Mouse (Mus musculus) limb, embryonic 15.5 days (tissue): ENCODE measurements around the gene Ddah1. TPM values are rescaled to one million over a fixed set of nuclear protein-coding genes. Genes with fewer than 3 reads are reported as not detected.
"Not testable (repeated sequence)": the region's sequence is repeated elsewhere in the genome, so short reads cannot be mapped to it uniquely, and the experiment has no call there.

Experiments
- ATAC-seq: fragments of 200-750 bp; cut with Nextera tagmentation; 2 replicates; pipeline ENCODE4 v1.8.0; 2017; ENCODE audit warnings: low read depth, moderate TSS enrichment; ENCODE audit not compliant: insufficient number of reproducible peaks, low FRiP score, low TSS enrichment
- H3K27ac ChIP-seq: fragments of 300-500 bp; sonication (generic); 2 replicates; pipeline ENCODE4 v1.5.1; 2015; ENCODE audit warnings: moderate library complexity, mild to moderate bottlenecking, inconsistent platforms
- H3K27me3 ChIP-seq: fragments of 300-500 bp; sonication (generic); 2 replicates; pipeline ENCODE4 v1.6.1; 2015; ENCODE audit warnings: inconsistent platforms
- H3K36me3 ChIP-seq: fragments of 300-500 bp; sonication (generic); 2 replicates; pipeline ENCODE4 v1.6.1; 2015; ENCODE audit warnings: inconsistent platforms
- H3K4me1 ChIP-seq: fragments of 300-500 bp; sonication (generic); 2 replicates; pipeline ENCODE4 v1.6.1; 2015; ENCODE audit warnings: inconsistent platforms
- H3K4me2 ChIP-seq: fragments of 300-500 bp; sonication (generic); 2 replicates; pipeline ENCODE4 v1.6.1; 2015; ENCODE audit warnings: mild to moderate bottlenecking, inconsistent platforms
- H3K4me3 ChIP-seq: fragments of 300-500 bp; sonication (generic); 2 replicates; pipeline ENCODE4 v1.5.1; 2015; ENCODE audit warnings: mild to moderate bottlenecking, inconsistent platforms
- H3K9ac ChIP-seq: fragments of 300-500 bp; sonication (generic); 2 replicates; pipeline ENCODE4 v1.6.1; 2015; ENCODE audit warnings: inconsistent platforms
- H3K9me3 ChIP-seq: fragments of 300-500 bp; sonication (generic); 2 replicates; pipeline ENCODE4 v1.6.1; 2016; ENCODE audit warnings: inconsistent platforms
- WGBS: fragments of 180-500 bp; shearing (Covaris S2); methylation state at CpG from one replicate; pipeline ENCODE4 v1.1.7; 2015; 5-methylcytosine and 5-hydroxymethylcytosine counted together
- polyA plus RNA-seq: library from polyadenylated mRNA; unstranded; fragments of >200 nt; fragmentation: Nextera tagmentation; extraction: Ambion mirVana; gene quantifications from 2 replicates; pipeline ENCODE4 v1.2.1, GENCODE M21; 2015

The Ddah1 gene
- polyA plus RNA-seq, 1 experiment from 2014 or later = 48.5 TPM

GRCm38 (mm10) chr3:145894131-145894530 is 135.7 kb downstream of the Ddah1 start:
- Histone ChIP-seq H3K27ac (no peak overlapping the region), H3K4me3 (no peak overlapping the region), H3K36me3 (no peaks in the 10 kb centered on the region), H3K4me1 (no peaks in the 10 kb centered on the region), H3K27me3 (no peaks in the 10 kb centered on the region), H3K9me3 (no peaks in the 10 kb centered on the region), H3K9ac (no peak overlapping the region), H3K4me2 (no peak overlapping the region)
- WGBS = 69% methylated on average over 12 of the region's 12 CpGs
- ATAC-seq = no peak

- Histone ChIP-seq H3K27ac (no peak overlapping the region), H3K9ac (no peak overlapping the region), H3K9me3 (no peaks in the 10 kb centered on the region), H3K4me3 (no peak overlapping the region), H3K36me3 (no peaks in the 10 kb centered on the region), H3K4me1 (peaks cover 6% of the 10 kb centered on the region), H3K27me3 (no peaks in the 10 kb centered on the region), H3K4me2 (no peak overlapping the region)
- WGBS = 74% methylated on average over 11 of the region's 11 CpGs
- ATAC-seq = no peak
Observed at GRCm38 (mm10) chr3:145897749-145898148, 139.3 kb downstream of the Ddah1 start.

- no peaks in the 10 kb centered on the region for H3K9me3 ChIP-seq
- no peaks in the 10 kb centered on the region for H3K27me3 ChIP-seq
- no peak overlapping the region for H3K27ac ChIP-seq
- H3K36me3 ChIP-seq = no peaks in the 10 kb centered on the region
- WGBS = 71% methylated on average over 8 of the region's 8 CpGs
- no peak overlapping the region for H3K9ac ChIP-seq
- ATAC-seq = no peak
- no peak overlapping the region for H3K4me3 ChIP-seq
- no peak overlapping the region for H3K4me2 ChIP-seq
- H3K4me1 ChIP-seq = peaks cover 6% of the 10 kb centered on the region
Observed at GRCm38 (mm10) chr3:145899832-145900231, 141.4 kb downstream of the Ddah1 start.

GRCm38 (mm10) chr3:145903530-145903929 is 145.1 kb downstream of the Ddah1 start:
- no peak for ATAC-seq
- Histone ChIP-seq H3K4me1 (peaks cover 6% of the 10 kb centered on the region), H3K4me2 (no peak overlapping the region), H3K27me3 (no peaks in the 10 kb centered on the region), H3K27ac (no peak overlapping the region), H3K9ac (no peak overlapping the region), H3K9me3 (no peaks in the 10 kb centered on the region), H3K36me3 (no peaks in the 10 kb centered on the region), H3K4me3 (no peak overlapping the region)
- WGBS = 85% methylated on average over 8 of the region's 8 CpGs

- Histone ChIP-seq H3K4me1 (no peaks in the 10 kb centered on the region), H3K9me3 (no peaks in the 10 kb centered on the region), H3K27ac (no peak overlapping the region), H3K4me2 (peak overlapping the region; percentile 34), H3K9ac (no peak overlapping the region), H3K36me3 (no peaks in the 10 kb centered on the region), H3K4me3 (no peak overlapping the region), H3K27me3 (no peaks in the 10 kb centered on the region)
- WGBS = 50% methylated on average over 22 of the region's 22 CpGs
- no peak for ATAC-seq
Observed at GRCm38 (mm10) chr3:145904850-145905776, 146.6 kb downstream of the Ddah1 start.

- Histone ChIP-seq H3K4me2 (no peak overlapping the region), H3K9me3 (no peaks in the 10 kb centered on the region), H3K4me1 (no peaks in the 10 kb centered on the region), H3K27ac (no peak overlapping the region), H3K27me3 (no peaks in the 10 kb centered on the region), H3K36me3 (no peaks in the 10 kb centered on the region), H3K9ac (no peak overlapping the region), H3K4me3 (no peak overlapping the region)
- WGBS = 93% methylated on average over 9 of the region's 9 CpGs
- no peak for ATAC-seq
Observed at GRCm38 (mm10) chr3:145906582-145906981, 148.1 kb downstream of the Ddah1 start.

- no peak overlapping the region for H3K4me3 ChIP-seq
- ATAC-seq = no peak
Observed at GRCm38 (mm10) chr3:145912512-145912911, 154.0 kb downstream of the Ddah1 start.

GRCm38 (mm10) chr3:145913263-145913662 is 154.8 kb downstream of the Ddah1 start:
- H3K27me3 ChIP-seq = no peaks in the 10 kb centered on the region
- H3K9ac ChIP-seq = no peak overlapping the region
- H3K4me2 ChIP-seq = no peak overlapping the region
- no peak for ATAC-seq
- 74% methylated on average over 6 of the region's 6 CpGs for WGBS
- H3K27ac ChIP-seq = no peak overlapping the region
- no peaks in the 10 kb centered on the region for H3K4me1 ChIP-seq
- H3K9me3 ChIP-seq = 0 out of 2 replicates have a peak, but pooled peaks cover 2% of the 10 kb centered on the region
- no peak overlapping the region for H3K4me3 ChIP-seq
- H3K36me3 ChIP-seq = no peaks in the 10 kb centered on the region

More at GRCm38 (mm10) chr3:145912512-145912911, 154.0 kb downstream of the Ddah1 start:
- H3K27ac ChIP-seq = no peak overlapping the region
- H3K9ac ChIP-seq = no peak overlapping the region
- no peaks in the 10 kb centered on the region for H3K4me1 ChIP-seq
- H3K9me3 ChIP-seq = no peaks in the 10 kb centered on the region
- H3K36me3 ChIP-seq = no peaks in the 10 kb centered on the region
- H3K27me3 ChIP-seq = no peaks in the 10 kb centered on the region
- H3K4me2 ChIP-seq = no peak overlapping the region
- 74% methylated on average over 7 of the region's 7 CpGs for WGBS

- not testable (repeated sequence) for H3K9me3 ChIP-seq, H3K4me3 ChIP-seq, H3K9ac ChIP-seq, H3K36me3 ChIP-seq, H3K4me2 ChIP-seq, H3K27ac ChIP-seq, ATAC-seq, H3K4me1 ChIP-seq, H3K27me3 ChIP-seq
- WGBS = 77% methylated on average over 7 of the region's 7 CpGs
Observed at GRCm38 (mm10) chr3:145913942-145914341, 155.5 kb downstream of the Ddah1 start.

- H3K4me2 ChIP-seq = no peak overlapping the region
- no peaks in the 10 kb centered on the region for H3K36me3 ChIP-seq
- no peaks in the 10 kb centered on the region for H3K4me1 ChIP-seq
- no peak overlapping the region for H3K9ac ChIP-seq
- H3K4me3 ChIP-seq = no peak overlapping the region
- 0 out of 2 replicates have a peak, but pooled peaks cover 10% of the 10 kb centered on the region for H3K9me3 ChIP-seq
- no peak for ATAC-seq
- WGBS = 88% methylated on average over 5 of the region's 5 CpGs
- H3K27ac ChIP-seq = no peak overlapping the region
- H3K27me3 ChIP-seq = no peaks in the 10 kb centered on the region
Observed at GRCm38 (mm10) chr3:145916374-145916773, 157.9 kb downstream of the Ddah1 start.

GRCm38 (mm10) chr3:145916826-145917225 is 158.4 kb downstream of the Ddah1 start:
- Histone ChIP-seq H3K4me1 (no peaks in the 10 kb centered on the region), H3K4me2 (no peak overlapping the region), H3K9ac (no peak overlapping the region), H3K27me3 (no peaks in the 10 kb centered on the region), H3K4me3 (no peak overlapping the region), H3K9me3 (0 out of 2 replicates have a peak, but pooled peaks cover 10% of the 10 kb centered on the region), H3K27ac (no peak overlapping the region), H3K36me3 (no peaks in the 10 kb centered on the region)
- no peak for ATAC-seq
- WGBS = 80% methylated on average over 4 of the region's 4 CpGs

- peak within 1 kb of the TSS; percentile 90 for H3K27ac ChIP-seq
- H3K4me1 ChIP-seq = peaks cover 15% of the 10 kb centered on the region
- H3K4me2 ChIP-seq = peak within 1 kb of the TSS; percentile 53
- 35% methylated on average over 11 of the region's 11 CpGs for WGBS
- H3K36me3 ChIP-seq = no peaks in the 10 kb centered on the region
- ATAC-seq = no peak
- peak within 1 kb of the TSS; percentile 84 for H3K4me3 ChIP-seq
- 0 out of 2 replicates have a peak within 1 kb of the TSS, but pooled peaks have one; percentile 35 for H3K9ac ChIP-seq
- H3K27me3 ChIP-seq = no peaks in the 10 kb centered on the region
- H3K9me3 ChIP-seq = 0 out of 2 replicates have a peak, but pooled peaks cover 10% of the 10 kb centered on the region
Observed at GRCm38 (mm10) chr3:145922019-145922854, 163.8 kb downstream of the Ddah1 start, which contains the start of gene Bcl10. Bcl10 (plus strand) TSS chr3:145922804.
